Mouse (Mus musculus): ENCODE measurements at regions not wholly inside any gene's neighbourhood (a gene's known extent, or its start where the extent isn't known, plus 50 kb on each side); places are given as distances from the start of the nearest gene placed in this dataset.

GRCm38 (mm10) chr10:117545842-117546631 is 83.3 kb upstream of the Cpm start:
- TF ChIP-seq POLR2A (IDR thresholded peaks at IDR 0.05; ENCODE audit: extremely low read depth, insufficient read depth, low read length) (no peak), CTCF (IDR thresholded peaks at IDR 0.05; ENCODE audit: extremely low read depth, insufficient read depth, low read length) (no peak)
